Mouse (Mus musculus): ENCODE results near the gene Prnd. TPM values are rescaled to one million over a fixed set of nuclear protein-coding genes. Genes with fewer than 3 reads are reported as not detected.

The Prnd gene
- 2.9 and 4.1 TPM in 2 replicates for polyA plus RNA-seq (2015; fragmentation: Nextera tagmentation; extraction: Ambion mirVana)

DNA sequence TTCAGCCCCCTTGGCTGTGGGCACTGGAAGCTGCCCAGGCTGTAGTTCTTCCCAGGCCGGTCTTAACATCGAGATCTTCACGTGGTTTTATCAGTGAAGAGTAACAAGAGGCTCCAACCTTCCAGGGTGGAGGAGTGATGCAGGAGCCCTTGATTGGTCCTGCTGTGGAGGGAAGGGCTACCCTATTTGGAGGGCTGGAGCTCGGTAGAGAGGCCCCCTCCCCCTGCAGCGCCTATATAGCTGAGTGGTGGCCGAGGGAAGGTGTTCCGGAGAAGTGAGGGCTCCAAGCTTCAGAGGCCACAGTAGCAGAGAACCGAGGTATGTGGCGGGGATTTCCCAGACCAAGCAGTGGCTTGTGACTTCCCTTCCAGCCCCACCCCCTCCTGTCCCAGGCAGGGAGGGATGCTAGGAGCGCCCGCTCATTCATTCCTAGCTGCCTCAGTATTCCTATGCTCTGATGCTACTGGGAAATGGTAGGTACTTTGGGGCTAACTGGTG is at the start of gene Prnd:
TSS of gene Prnd (plus strand) at position 264 of the 498 bp plus-strand sequence.

DNA sequence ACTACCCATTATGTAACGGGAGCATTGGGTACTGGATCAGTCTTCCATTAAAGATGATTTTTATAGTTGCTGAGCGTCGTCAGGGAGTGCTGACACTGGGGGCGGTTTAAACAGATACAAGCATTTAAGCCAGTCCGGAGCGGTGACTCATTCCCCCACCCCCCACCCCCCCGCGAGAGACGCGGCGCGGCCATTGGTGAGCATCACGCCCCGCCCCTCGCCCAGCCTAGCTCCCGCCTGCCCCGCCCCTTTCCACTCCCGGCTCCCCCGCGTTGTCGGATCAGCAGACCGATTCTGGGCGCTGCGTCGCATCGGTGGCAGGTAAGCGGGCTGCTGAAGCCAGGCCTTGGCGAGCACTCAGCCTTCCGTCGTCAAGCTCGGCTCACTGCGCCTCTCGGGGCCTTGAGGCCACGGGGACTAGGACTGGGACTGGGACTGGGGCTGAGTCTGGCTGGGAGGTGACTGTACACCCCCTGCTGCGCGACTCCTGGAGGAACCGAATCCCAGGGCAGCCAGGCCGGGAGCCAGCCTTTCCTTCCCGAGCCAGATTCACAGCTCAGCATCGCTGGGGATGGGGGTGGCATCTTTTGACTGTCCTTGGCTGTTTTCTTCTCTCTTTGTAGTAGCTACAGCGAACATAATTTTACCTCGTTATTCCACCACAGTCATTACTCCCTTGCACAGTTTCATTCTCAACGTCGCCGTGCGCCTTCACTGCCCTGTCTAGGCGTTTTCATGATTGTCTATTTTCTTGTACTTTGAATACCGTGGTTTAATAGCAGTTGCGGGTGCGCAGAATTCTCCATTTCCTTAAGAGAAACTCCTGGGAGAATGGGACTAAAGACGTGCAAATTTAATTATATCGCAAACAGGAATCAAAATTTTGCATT is 40.7 kb upstream of the Prnd start, which contains the start of the genes Prnp and Prn:
TSS of gene Prnp (plus strand) at position 246 of the 890 bp plus-strand sequence.
TSS of gene Prn (plus strand) at position 275 of the 890 bp plus-strand sequence.

Other genes starting within 250 kb of the Prnd start
- not detected in 2 replicates for gene Erv3, start 91.1 kb upstream of the Prnd start, polyA plus RNA-seq (2015; fragmentation: Nextera tagmentation; extraction: Ambion mirVana)
- 97.0 and 109 TPM in 2 replicates for gene Prnp, start 40.9 kb upstream of the Prnd start, polyA plus RNA-seq (2015; fragmentation: Nextera tagmentation; extraction: Ambion mirVana)
- 0.29 TPM in 1 of 2 replicates, not detected in the other for gene Prn, start 40.9 kb upstream of the Prnd start, polyA plus RNA-seq (2015; fragmentation: Nextera tagmentation; extraction: Ambion mirVana)
- gene Rassf2, start 79.4 kb downstream of the Prnd start, polyA plus RNA-seq (2015; fragmentation: Nextera tagmentation; extraction: Ambion mirVana), result 7.7 and 13.5 TPM in 2 replicates
- 19.7 and 37.9 TPM in 2 replicates for gene Slc23a2, start 194.2 kb downstream of the Prnd start, polyA plus RNA-seq (2015; fragmentation: Nextera tagmentation; extraction: Ambion mirVana)